Mouse (Mus musculus) common myeloid progenitor, adult 5-6 weeks (primary cell): Measurements from ENCODE around the gene Vasn. TPM values are rescaled to one million over a fixed set of nuclear protein-coding genes. Genes with fewer than 3 reads are reported as not detected.

ENCODE experiments used
- total RNA-seq: library from RNA; stranded (forward); fragments of 200-1000, 187-1606 nt; gene quantifications from 2 replicates; pipeline ENCODE4 v1.2.3, GENCODE M21; 2017

Vasn gene
- total RNA-seq, 1 experiment from 2014 or later, result 0.46 TPM

Other genes with a start within 250 kb of the Vasn start
- 7.0 and 11.6 TPM in 2 replicates for gene Adcy9, start 219.4 kb upstream of the Vasn start, total RNA-seq
- gene Srl, start 98.1 kb upstream of the Vasn start, total RNA-seq, result 14.1 and 23.1 TPM in 2 replicates
- gene Tfap4, start 80.1 kb upstream of the Vasn start, total RNA-seq, result 53.1 and 60.7 TPM in 2 replicates
- gene Glis2, start 45.2 kb upstream of the Vasn start, total RNA-seq, result 2.9 and 5.8 TPM in 2 replicates
- 8.3 and 11.1 TPM in 2 replicates for gene Pam16, start 15.0 kb upstream of the Vasn start, total RNA-seq
- 55.8 and 68.1 TPM in 2 replicates for gene Dnaja3, start within 50 bp of the Vasn start, total RNA-seq
- gene Coro7, start 39.8 kb downstream of the Vasn start, total RNA-seq, result 22.7 and 35.4 TPM in 2 replicates
- 82.2 and 90.3 TPM in 2 replicates for gene Nmral1, start 79.4 kb downstream of the Vasn start, total RNA-seq
- gene Hmox2, start 86.4 kb downstream of the Vasn start, total RNA-seq, result 68.8 and 74.6 TPM in 2 replicates
- 16.2 and 17.2 TPM in 2 replicates for gene Cdip1, start 150.4 kb downstream of the Vasn start, total RNA-seq
- not detected in 2 replicates for gene 4930562C15Rik, start 195.5 kb downstream of the Vasn start, total RNA-seq
- 19.6 and 25.8 TPM in 2 replicates for gene Ubald1, start 240.4 kb downstream of the Vasn start, total RNA-seq
- gene Mgrn1, start 246.3 kb downstream of the Vasn start, total RNA-seq, result 11.2 and 13.5 TPM in 2 replicates